Mouse (Mus musculus): Measurements from ENCODE around the gene D6Wsu163e.

DNA sequence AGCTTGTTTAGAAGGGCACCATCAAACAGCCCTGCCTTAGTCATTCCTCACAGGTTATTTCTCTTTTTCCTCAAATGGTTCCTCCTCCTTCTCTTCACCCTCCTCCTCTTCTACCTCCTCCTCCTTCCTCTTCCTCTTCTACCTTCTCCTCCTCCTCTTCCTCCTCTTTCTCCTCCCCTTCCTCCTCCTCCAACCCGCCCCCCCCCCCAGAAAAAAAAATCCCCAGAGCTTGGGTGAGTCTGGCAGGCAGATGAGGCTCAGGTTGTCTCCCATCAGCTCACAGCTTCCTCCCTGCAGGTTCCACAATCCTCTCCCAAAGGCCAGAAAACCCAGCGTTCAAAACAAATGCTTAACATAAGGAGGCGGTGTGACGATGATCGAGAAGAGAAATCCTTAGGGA is 32.4 kb upstream of the D6Wsu163e start:
- TF ChIP-seq CTCF (conservative IDR thresholded peaks at IDR 0.05; ENCODE audit: insufficient read depth, insufficient read length, low read depth, low read length): no peak
- TF ChIP-seq POLR2A (IDR thresholded peaks at IDR 0.05; ENCODE audit: low read depth, low read length): no peak

Measured in kidney, adult 2 months (tissue).